Mouse (Mus musculus) C2C12 (cell line): Measurements from ENCODE around the gene Slc1a5. TPM values are rescaled to one million over a fixed set of nuclear protein-coding genes. Genes with fewer than 3 reads are reported as not detected.
A peak's percentile ranks its signal among the peaks of the same experiment; 100 is the strongest.

Experiments used
- H3K27me3 ChIP-seq: one replicate; pipeline ENCODE4 v1.6.1; 2011; ENCODE audit not compliant: control insufficient read depth, insufficient read depth, insufficient read length
- H3K36me3 ChIP-seq: one replicate; pipeline ENCODE4 v1.6.1; 2011; ENCODE audit not compliant: control insufficient read depth, insufficient read depth
- H3K4me3 ChIP-seq: one replicate; pipeline ENCODE4 v1.5.1; 2011; ENCODE audit warnings: mild to moderate bottlenecking, control low read depth; ENCODE audit not compliant: poor library complexity, insufficient read depth, severe bottlenecking
- H3K79me2 ChIP-seq: one replicate; pipeline ENCODE4 v1.6.1; 2011; ENCODE audit not compliant: control insufficient read depth, insufficient read depth
- H3K79me3 ChIP-seq: one replicate; pipeline ENCODE4 v1.6.1; 2011; ENCODE audit warnings: low read depth, control low read depth
- H3ac ChIP-seq: one replicate; pipeline ENCODE3; 2011; ENCODE audit warnings: low read depth; ENCODE audit not compliant: control insufficient read depth, insufficient read length
- CEBPB ChIP-seq: IDR thresholded peaks from one replicate; pipeline ENCODE4 v1.6.1; 2011; ENCODE audit warnings: low read depth, mild to moderate bottlenecking, control low read depth, moderate library complexity
- CTCF ChIP-seq: IDR thresholded peaks from one replicate; pipeline ENCODE4 v1.5.1; 2011; ENCODE audit not compliant: control insufficient read depth, insufficient read depth, insufficient read length
- FOSL1 ChIP-seq: IDR thresholded peaks from one replicate; pipeline ENCODE4 v1.8.0; 2011; ENCODE audit warnings: mild to moderate bottlenecking, low read length; ENCODE audit not compliant: poor library complexity, insufficient read depth, severe bottlenecking
- MAX ChIP-seq: IDR thresholded peaks from one replicate; pipeline ENCODE4 v1.6.1; 2011; ENCODE audit warnings: mild to moderate bottlenecking, control low read depth
- MYOD1 ChIP-seq: IDR thresholded peaks from one replicate; pipeline ENCODE4 v1.6.1; 2011; ENCODE audit warnings: low read depth; ENCODE audit not compliant: control insufficient read depth, insufficient read length
- MYOG ChIP-seq: IDR thresholded peaks from one replicate; pipeline ENCODE4 v1.6.1; 2011; ENCODE audit not compliant: control insufficient read depth, insufficient read length; ENCODE audit errors: extremely low read depth
- USF1 ChIP-seq: IDR thresholded peaks from one replicate; pipeline ENCODE4 v1.6.1; 2011; ENCODE audit warnings: low read depth, mild to moderate bottlenecking, control low read depth, moderate library complexity
- long read RNA-seq, 2 experiments: library from polyadenylated mRNA; unstranded; transcript quantifications; one replicate each; pipeline ENCODE4 v2.0.0; 2019 to 2020
- polyA plus RNA-seq: library from polyadenylated mRNA; unstranded; fragments of >200 nt; fragmentation: generic; extraction: Trizol; gene quantifications from one replicate; pipeline ENCODE4 v1.2.1, GENCODE M21; 2012; ENCODE audit warnings: missing spikeins

Gene Slc1a5
- 31.5 TPM for polyA plus RNA-seq
- long read RNA-seq, experiment 1, transcript Slc1a5-201 (9 exons, 2,764 nt): major isoform, 12 of 18 reads
- long read RNA-seq, experiment 1, partial matches to known transcripts: 5 of 18 reads
- long read RNA-seq, experiment 1, other reads (novel, unspliced or antisense): 1 of 18 reads
- long read RNA-seq, experiment 2, transcript Slc1a5-201 (9 exons, 2,764 nt): major isoform, 157 of 173 reads
- long read RNA-seq, experiment 2, partial matches to known transcripts: 4 of 173 reads
- long read RNA-seq, experiment 2, other reads (novel, unspliced or antisense): 12 of 173 reads

DNA sequence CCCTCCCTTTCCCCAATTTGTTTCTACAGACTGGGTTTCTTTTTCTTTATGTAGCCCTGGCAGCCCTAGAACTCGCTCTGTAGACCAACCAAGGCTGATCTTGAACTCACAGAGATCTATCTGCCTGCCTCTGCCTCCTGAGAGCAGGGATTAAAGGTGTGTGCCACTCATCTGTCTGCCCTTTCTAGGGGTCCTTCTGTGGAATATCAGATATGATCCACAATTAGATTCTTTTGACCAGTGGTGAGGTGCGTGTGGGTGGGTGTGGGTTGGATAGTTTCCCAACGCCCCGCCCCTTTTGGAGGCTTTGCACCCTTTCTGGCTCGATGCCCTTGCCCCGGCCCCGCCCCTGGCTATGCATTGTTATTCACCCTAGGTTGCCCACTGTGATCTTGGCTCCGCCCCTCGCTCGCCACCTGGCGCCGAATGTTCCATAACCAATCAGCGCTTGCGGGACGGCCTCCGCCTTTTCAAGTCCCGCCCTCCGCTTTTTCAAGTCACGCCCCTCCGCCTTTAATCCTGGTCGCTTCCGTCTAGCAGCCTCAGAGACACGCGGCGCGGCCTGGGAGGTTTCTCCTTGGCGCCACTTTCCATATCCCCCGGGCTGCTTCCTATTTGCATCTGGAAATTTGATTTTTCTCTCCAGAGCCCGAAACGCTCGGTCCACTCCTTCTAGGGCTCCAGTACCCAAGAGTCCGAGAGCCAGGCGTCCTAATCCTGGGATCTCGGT, at the start of gene Slc1a5:
Gene Slc1a5, plus strand, starts transcription at position 516 of the 730 bp plus-strand sequence.
- no peaks in the 10 kb centered on the region for H3K27me3 ChIP-seq
- no peaks in the 10 kb centered on the region for H3K36me3 ChIP-seq
- H3ac ChIP-seq: peak within 1 kb of the TSS; percentile 92
- H3K79me3 ChIP-seq: peaks cover 15% of the 10 kb centered on the region
- peaks cover 37% of the 10 kb centered on the region for H3K79me2 ChIP-seq
- TF ChIP-seq MAX: no peak
- no peak for TF ChIP-seq MYOG
- TF ChIP-seq CTCF: no peak
- TF ChIP-seq FOSL1: no peak
- no peak for TF ChIP-seq USF1
- no peak for TF ChIP-seq CEBPB
- TF ChIP-seq MYOD1: no peak
- H3K4me3 ChIP-seq: peak within 1 kb of the TSS; percentile 49

DNA sequence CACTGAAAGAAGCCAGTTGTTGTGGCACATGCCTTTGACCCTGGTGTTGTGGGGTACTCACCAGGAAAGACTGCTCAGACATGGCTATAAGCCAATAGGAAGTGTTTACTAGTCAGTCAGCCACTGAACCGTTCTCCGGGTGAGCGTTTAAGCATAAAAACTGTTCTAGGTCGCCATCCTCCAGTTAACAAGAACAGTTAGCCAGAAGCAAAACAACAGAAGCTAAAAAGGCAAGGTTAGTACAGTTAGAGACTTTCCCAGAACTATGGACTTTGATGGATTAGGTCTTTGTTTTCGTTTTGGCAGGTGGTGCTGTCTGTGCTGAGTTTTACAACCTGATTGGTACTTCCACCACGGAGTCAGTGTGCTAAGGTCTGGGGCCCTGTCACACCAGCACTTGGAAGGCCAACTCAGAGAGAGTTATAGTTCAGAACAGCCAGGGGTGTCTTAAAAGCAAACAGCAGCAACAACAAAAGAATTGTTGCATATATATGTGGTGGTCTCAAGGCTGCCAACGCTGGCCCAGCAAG, 49.2 kb upstream of the Slc1a5 start:
- Histone ChIP-seq H3K36me3 (no peaks in the 10 kb centered on the region), H3K4me3 (no peak overlapping the region), H3K79me2 (no peaks in the 10 kb centered on the region), H3ac (no peak overlapping the region), H3K79me3 (no peaks in the 10 kb centered on the region), H3K27me3 (no peaks in the 10 kb centered on the region)
- TF ChIP-seq MYOG (no peak), USF1 (no peak), FOSL1 (no peak)

DNA sequence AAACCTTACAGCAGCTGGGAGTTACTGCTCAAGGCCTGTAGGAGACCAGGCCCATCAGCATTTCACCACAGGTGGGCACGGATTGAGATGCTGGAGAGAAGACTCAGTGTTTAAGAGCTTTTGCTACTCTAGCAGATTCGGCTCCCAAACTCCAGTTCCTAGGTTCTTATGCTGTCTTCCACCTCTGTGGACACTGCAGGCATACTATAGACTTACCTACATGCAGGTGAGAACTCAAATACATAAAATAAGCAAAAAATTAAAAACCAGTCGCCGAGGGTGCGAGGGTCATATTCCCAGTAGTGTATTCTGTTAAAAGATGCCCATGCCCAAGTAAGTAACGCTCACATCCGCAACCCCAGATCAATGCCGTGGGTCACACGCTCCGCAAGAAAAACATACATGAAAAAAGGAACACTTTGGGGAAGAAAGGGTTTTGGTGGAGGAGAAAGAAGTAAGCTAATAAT, 43.5 kb upstream of the Slc1a5 start:
- H3K79me2 ChIP-seq: peaks cover 29% of the 10 kb centered on the region
- TF ChIP-seq CEBPB: no peak
- no peak for TF ChIP-seq FOSL1
- no peak for TF ChIP-seq USF1
- no peak for TF ChIP-seq CTCF
- no peak for TF ChIP-seq MYOG
- no peak for TF ChIP-seq MAX
- no peak for TF ChIP-seq MYOD1

DNA sequence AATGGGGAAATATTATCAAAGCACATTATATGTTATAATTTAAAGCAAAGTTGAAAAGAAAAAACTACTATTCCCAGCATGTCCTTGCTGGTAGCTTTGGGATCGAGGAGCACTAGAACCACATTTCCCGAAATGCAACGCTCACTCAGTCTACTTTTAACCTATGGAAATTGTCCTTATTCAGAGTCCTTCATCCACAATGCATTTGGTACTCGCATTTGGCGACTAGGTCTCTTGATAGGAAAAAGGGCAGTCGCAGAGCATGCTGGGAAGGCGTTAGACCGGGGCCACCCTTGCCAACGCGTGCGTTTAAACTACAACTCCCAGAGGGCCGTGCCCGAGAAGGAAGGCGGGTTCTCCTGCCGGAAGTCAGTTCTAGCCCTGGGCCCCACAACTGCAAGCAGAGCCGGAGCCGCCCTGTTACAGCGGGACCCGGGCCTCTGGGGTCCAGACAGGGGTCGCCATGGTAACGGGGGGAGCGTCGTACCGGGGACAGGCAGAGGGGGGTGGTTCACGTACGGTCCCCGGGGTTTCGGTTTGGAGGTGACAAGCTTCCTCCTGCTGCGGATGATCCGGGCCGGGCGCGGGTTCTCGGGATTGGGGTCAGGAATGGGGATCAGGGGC, 43.0 kb upstream of the Slc1a5 start, which contains the start of gene Ap2s1:
Gene Ap2s1, plus strand, starts transcription at position 338 of the 624 bp plus-strand sequence.
- Histone ChIP-seq H3K27me3 (no peaks in the 10 kb centered on the region), H3K4me3 (peak within 1 kb of the TSS; percentile 72), H3K79me3 (peaks cover 19% of the 10 kb centered on the region), H3ac (peak within 1 kb of the TSS; percentile 95), H3K36me3 (no peaks in the 10 kb centered on the region), H3K79me2 (peaks cover 29% of the 10 kb centered on the region)
- TF ChIP-seq USF1 (no peak), MAX (peak; percentile 42), CEBPB (no peak)

More for the DNA sequence above, 43.5 kb upstream of the Slc1a5 start:
- H3K36me3 ChIP-seq: no peaks in the 10 kb centered on the region
- H3K79me3 ChIP-seq: peaks cover 19% of the 10 kb centered on the region
- no peaks in the 10 kb centered on the region for H3K27me3 ChIP-seq
- no peak overlapping the region for H3K4me3 ChIP-seq
- no peak overlapping the region for H3ac ChIP-seq

- TF ChIP-seq CTCF: no peak
- no peak for TF ChIP-seq MYOG
- no peak for TF ChIP-seq MYOD1
- no peak for TF ChIP-seq FOSL1
- TF ChIP-seq CEBPB: no peak
- no peak for TF ChIP-seq MAX
- no peak for TF ChIP-seq USF1
- H3K79me2 ChIP-seq: peaks cover 29% of the 10 kb centered on the region
- peak overlapping the region; percentile 72 for H3K4me3 ChIP-seq
- peaks cover 19% of the 10 kb centered on the region for H3K79me3 ChIP-seq
- peaks cover 4% of the 10 kb centered on the region for H3K36me3 ChIP-seq
- no peaks in the 10 kb centered on the region for H3K27me3 ChIP-seq
- H3ac ChIP-seq: peak overlapping the region; percentile 95
Observed at GRCm38 (mm10) chr7:16739056-16739604, 42.0 kb upstream of the Slc1a5 start.
